Mouse (Mus musculus) hematopoietic stem cell, adult 5-6 weeks (primary cell): ENCODE data around the gene Tbx20. TPM values are rescaled to one million over a fixed set of nuclear protein-coding genes. Genes with fewer than 3 reads are reported as not detected.

Experiments
- ATAC-seq, 2 experiments: fragments of 125-278 bp in 1 of 2; replicated peaks in 1 of 2; 2 replicates each; pipeline ENCODE4 v1.8.0; 2016 to 2017; ENCODE audit warnings: inconsistent platforms in 2 of 2, mild to moderate bottlenecking in 2 of 2, moderate number of reproducible peaks in 2 of 2, low read depth in 1 of 2, moderate TSS enrichment in 1 of 2; ENCODE audit not compliant: low FRiP score in 2 of 2, poor library complexity in 2 of 2, severe bottlenecking in 2 of 2, insufficient read depth in 1 of 2, low TSS enrichment in 1 of 2
- total RNA-seq: library from RNA; stranded (forward); fragments of 172-1452, 232-1000 nt; gene quantifications from 2 replicates; pipeline ENCODE4 v1.2.3, GENCODE M21; 2017

Gene Tbx20
- total RNA-seq, 1 experiment from 2014 or later: not detected

- ATAC-seq: no peak
Measured at GRCm38 (mm10) chr9:24771713-24772112, 2.4 kb downstream of the Tbx20 start.

- ATAC-seq: no peak
Measured at GRCm38 (mm10) chr9:24770941-24771405, 3.1 kb downstream of the Tbx20 start.

- ATAC-seq: peak; percentile 42 to 71; a peak in 3 of 4 replicates
Measured at GRCm38 (mm10) chr9:24770149-24770940, 3.8 kb downstream of the Tbx20 start.

- ATAC-seq: no peak
Measured at GRCm38 (mm10) chr9:24769611-24770010, 4.5 kb downstream of the Tbx20 start.

GRCm38 (mm10) chr9:24767056-24767455 lies 7.0 kb downstream of the Tbx20 start:
- ATAC-seq: no peak

- no peak for ATAC-seq
Measured at GRCm38 (mm10) chr9:24765572-24765971, 8.5 kb downstream of the Tbx20 start.

GRCm38 (mm10) chr9:24760461-24760860 lies 13.6 kb downstream of the Tbx20 start:
- peak; percentile 7 to 48; a peak in 1 of 4 replicates for ATAC-seq

- ATAC-seq: peak; percentile 87 to 98
Measured at GRCm38 (mm10) chr9:24744958-24745357, 29.1 kb downstream of the Tbx20 start.

- no peak for ATAC-seq
Measured at GRCm38 (mm10) chr9:24701246-24701645, 72.9 kb downstream of the Tbx20 start.

- no peak for ATAC-seq
Measured at GRCm38 (mm10) chr9:24696405-24696778, 77.7 kb downstream of the Tbx20 start.

- ATAC-seq: peak; percentile 42 to 72
Measured at GRCm38 (mm10) chr9:24695700-24696404, 78.3 kb downstream of the Tbx20 start, which contains the start of gene Dpy19l2. Gene Dpy19l2 (minus strand): TSS chr9:24696293.

Other genes with a start within 250 kb of the Tbx20 start
- not detected in 2 replicates for gene Cypt4, start 149.1 kb downstream of the Tbx20 start, total RNA-seq
- gene Dpy19l2, start 78.0 kb downstream of the Tbx20 start, total RNA-seq: not detected in 2 replicates